Mouse (Mus musculus) MEL (cell line): ENCODE results near the gene Kansl1. TPM values are rescaled to one million over a fixed set of nuclear protein-coding genes. Genes with fewer than 3 reads are reported as not detected.

ENCODE experiments used
- DNase-seq: peaks from one replicate; pipeline ENCODE4 v3.0.0; 2011; ENCODE audit warnings: low read depth, low spot score
- H3K27ac ChIP-seq: 2 replicates; pipeline ENCODE4 v1.5.1; 2012; ENCODE audit warnings: low read depth, mild to moderate bottlenecking, control low read depth, low read length, moderate library complexity; ENCODE audit not compliant: control insufficient read depth
- H3K27me3 ChIP-seq, 2 experiments: fragments of 150-350 bp in 1 of 2; sonication (generic) in 1 of 2; 2 replicates each; pipeline ENCODE4 v1.6.1; 2012; ENCODE audit warnings: low read length in 2 of 2, mild to moderate bottlenecking in 2 of 2, improper control_type of control experiment in 1 of 2, moderate library complexity in 1 of 2; ENCODE audit not compliant: insufficient read depth in 2 of 2, control insufficient read depth in 1 of 2
- H3K36me3 ChIP-seq, 2 experiments: 2 replicates each; pipeline ENCODE4 v1.6.1; 2012 to 2014; ENCODE audit warnings: low read length in 2 of 2, improper control_type of control experiment in 1 of 2, inconsistent platforms in 1 of 2, mild to moderate bottlenecking in 1 of 2; ENCODE audit not compliant: insufficient read depth in 2 of 2, control insufficient read depth in 1 of 2
- H3K4me1 ChIP-seq, 2 experiments: fragments of 150-350 bp in 1 of 2; sonication (generic) in 1 of 2; 2 replicates each; pipeline ENCODE4 v1.6.1; 2012; ENCODE audit warnings: low read length in 2 of 2, improper control_type of control experiment in 1 of 2, mild to moderate bottlenecking in 1 of 2; ENCODE audit not compliant: insufficient read depth in 2 of 2, control insufficient read depth in 1 of 2
- H3K4me3 ChIP-seq, 2 experiments: fragments of 150-350 bp in 1 of 2; sonication (generic) in 1 of 2; 2 replicates each; pipeline ENCODE4 v1.5.1; 2012; ENCODE audit warnings: low read depth in 2 of 2, low read length in 2 of 2, mild to moderate bottlenecking in 2 of 2, moderate library complexity in 2 of 2, control low read depth in 1 of 2, improper control_type of control experiment in 1 of 2; ENCODE audit not compliant: control insufficient read depth in 1 of 2, insufficient read depth in 1 of 2
- H3K79me2 ChIP-seq: 2 replicates; pipeline ENCODE4 v1.6.1; 2012; ENCODE audit warnings: mild to moderate bottlenecking, low read length, moderate library complexity; ENCODE audit not compliant: control insufficient read depth, poor library complexity, insufficient read depth
- H3K9ac ChIP-seq: 2 replicates; pipeline ENCODE4 v1.6.1; 2012; ENCODE audit warnings: low read depth, mild to moderate bottlenecking, control low read depth, low read length, moderate library complexity; ENCODE audit not compliant: control insufficient read depth, poor library complexity, severe bottlenecking
- H3K9me3 ChIP-seq: fragments of 150-350 bp; sonication (generic); replicated peaks from 2 replicates; pipeline ENCODE4 v1.6.1; 2012; ENCODE audit warnings: mild to moderate bottlenecking, low read length, improper control_type of control experiment, moderate library complexity; ENCODE audit not compliant: insufficient read depth
- CHD1 ChIP-seq: IDR thresholded peaks from 2 replicates; pipeline ENCODE4 v1.6.1; 2012; ENCODE audit warnings: low read depth, mild to moderate bottlenecking, inconsistent platforms, low read length, improper control_type of control experiment
- CHD2 ChIP-seq: IDR thresholded peaks from 2 replicates; pipeline ENCODE4 v1.6.1; 2011; ENCODE audit warnings: low read length, improper control_type of control experiment
- CTCF ChIP-seq, 3 experiments: IDR thresholded peaks in 2 of 3; conservative IDR thresholded peaks in 1 of 3; 2 replicates each; pipeline ENCODE4 v1.5.1; 2011 to 2012; ENCODE audit warnings: low read length in 3 of 3, low read depth in 2 of 3, mild to moderate bottlenecking in 2 of 3, improper control_type of control experiment in 1 of 3, inconsistent platforms in 1 of 3, mixed read lengths in 1 of 3, moderate library complexity in 1 of 3; ENCODE audit not compliant: control insufficient read depth in 1 of 3, insufficient read depth in 1 of 3, poor library complexity in 1 of 3, severe bottlenecking in 1 of 3
- ELF1 ChIP-seq: IDR thresholded peaks from 2 replicates; pipeline ENCODE4 v1.6.1; 2014; ENCODE audit warnings: low read depth, mild to moderate bottlenecking, inconsistent platforms, low read length, improper control_type of control experiment, moderate library complexity
- EP300 ChIP-seq, 2 experiments: IDR thresholded peaks; 2 replicates each; pipeline ENCODE4 v1.6.1; 2011; ENCODE audit warnings: improper control_type of control experiment in 2 of 2, low read length in 2 of 2, low read depth in 1 of 2, mild to moderate bottlenecking in 1 of 2
- ETS1 ChIP-seq: IDR thresholded peaks from 2 replicates; pipeline ENCODE4 v1.6.1; 2012; ENCODE audit warnings: low read depth, mild to moderate bottlenecking, inconsistent platforms, low read length, improper control_type of control experiment, moderate library complexity
- GATA1 ChIP-seq: IDR thresholded peaks from 2 replicates; pipeline ENCODE4 v1.6.1; 2011; ENCODE audit warnings: low read depth, low read length, improper control_type of control experiment
- HCFC1 ChIP-seq: IDR thresholded peaks from 2 replicates; pipeline ENCODE4 v1.6.1; 2012; ENCODE audit warnings: low read depth, mild to moderate bottlenecking, inconsistent platforms, low read length, improper control_type of control experiment, moderate library complexity
- MAFK ChIP-seq: IDR thresholded peaks from 2 replicates; pipeline ENCODE4 v1.6.1; 2011; ENCODE audit warnings: low read depth, mild to moderate bottlenecking, low read length, improper control_type of control experiment, borderline replicate concordance
- MXI1 ChIP-seq: IDR thresholded peaks from 2 replicates; pipeline ENCODE4 v1.6.1; 2011; ENCODE audit warnings: mild to moderate bottlenecking, low read depth, low read length, improper control_type of control experiment
- MYB ChIP-seq: IDR thresholded peaks from 2 replicates; pipeline ENCODE4 v1.6.1; 2011; ENCODE audit warnings: mild to moderate bottlenecking, low read depth, low read length, improper control_type of control experiment
- MYC ChIP-seq: IDR thresholded peaks from 2 replicates; pipeline ENCODE4 v1.6.1; 2011; ENCODE audit warnings: low read depth, mild to moderate bottlenecking, low read length, improper control_type of control experiment, moderate library complexity
- NELFE ChIP-seq: IDR thresholded peaks from 2 replicates; pipeline ENCODE4 v1.6.1; 2011; ENCODE audit warnings: low read depth, low read length, improper control_type of control experiment
- POLR2AphosphoS2 ChIP-seq: IDR thresholded peaks from 2 replicates; pipeline ENCODE4 v1.6.1; 2011; ENCODE audit warnings: low read length, improper control_type of control experiment
- RAD21 ChIP-seq: IDR thresholded peaks from 2 replicates; pipeline ENCODE4 v1.6.1; 2011; ENCODE audit warnings: mild to moderate bottlenecking, low read depth, low read length, improper control_type of control experiment
- SIN3A ChIP-seq: IDR thresholded peaks from 2 replicates; pipeline ENCODE4 v1.6.1; 2012; ENCODE audit warnings: low read length, improper control_type of control experiment, inconsistent platforms
- TBP ChIP-seq: IDR thresholded peaks from 2 replicates; pipeline ENCODE4 v1.8.0; 2011; ENCODE audit warnings: low read depth, low read length, improper control_type of control experiment
- UBTF ChIP-seq: IDR thresholded peaks from 2 replicates; pipeline ENCODE4 v1.6.1; 2012; ENCODE audit warnings: low read depth, mild to moderate bottlenecking, inconsistent platforms, low read length, improper control_type of control experiment, moderate library complexity, borderline replicate concordance; ENCODE audit not compliant: insufficient read depth
- USF1 ChIP-seq: IDR thresholded peaks from 2 replicates; pipeline ENCODE4 v1.6.1; 2014; ENCODE audit warnings: low read depth, mild to moderate bottlenecking, inconsistent platforms, low read length, improper control_type of control experiment, moderate library complexity
- USF2 ChIP-seq, 2 experiments: IDR thresholded peaks; 2 replicates each; pipeline ENCODE4 v1.6.1; 2011 to 2012; ENCODE audit warnings: improper control_type of control experiment in 2 of 2, low read length in 2 of 2, borderline replicate concordance in 1 of 2, inconsistent platforms in 1 of 2, low read depth in 1 of 2, mild to moderate bottlenecking in 1 of 2; ENCODE audit not compliant: insufficient read depth in 1 of 2
- ZC3H11A ChIP-seq: IDR thresholded peaks from 2 replicates; pipeline ENCODE4 v1.6.1; 2012; ENCODE audit warnings: low read depth, mild to moderate bottlenecking, inconsistent platforms, low read length, improper control_type of control experiment
- ZMIZ1 ChIP-seq: IDR thresholded peaks from 2 replicates; pipeline ENCODE4 v1.6.1; 2012; ENCODE audit warnings: low read depth, mild to moderate bottlenecking, inconsistent platforms, low read length, improper control_type of control experiment, moderate library complexity
- polyA plus RNA-seq, 2 experiments: library from polyadenylated mRNA; stranded (reverse) in 1 of 2; unstranded in 1 of 2; fragments of >175 nt in 1 of 2; fragments of >200 nt in 1 of 2; gene quantifications; 2 replicates each; pipeline versions ENCODE4 v1.2.1 to v1.2.4; 2012; ENCODE audit warnings: low replicate concordance in 2 of 2, low read depth in 1 of 2; ENCODE audit not compliant: insufficient read length in 2 of 2, insufficient read depth in 1 of 2, missing spikeins in 1 of 2
- total RNA-seq: library from RNA; depleted of rRNA; stranded (reverse); fragments of 300-350 nt; gene quantifications from 2 replicates; pipeline ENCODE4 v1.2.3, GENCODE M21; 2012

The Kansl1 gene
- total and polyA plus RNA-seq, 3 experiments = 14.9 to 76.3 (median 56.4) TPM

GRCm38 (mm10) chr11:104302628-104303027 is 166.0 kb downstream of the Kansl1 start:
- peaks cover 0 to 7% of the 10 kb centered on the region in 2 experiments; a peak in 2 of 4 replicates for H3K36me3 ChIP-seq
- no peaks in the 10 kb centered on the region for H3K27me3 ChIP-seq
- TF ChIP-seq POLR2AphosphoS2 (no peak), MXI1 (no peak), USF1 (no peak), CHD1 (0 out of 2 replicates have a peak, but pooled peaks have one; percentile 72), NELFE (no peak), MYB (no peak), TBP (0 out of 2 replicates have a peak, but pooled peaks have one; percentile 44), ELF1 (no peak), GATA1 (no peak), SIN3A (peak; percentile 45; the same call in 1 of the 2 replicates), MAFK (no peak), RAD21 (no peak), EP300 (IDR thresholded peaks at IDR 0.05; ENCODE audit: low read depth in 1 of 2, low read length in 2 of 2) (peak in 1 of 2 experiments; percentile 19; a peak in 1 of 4 replicates), UBTF (no peak), ZMIZ1 (no peak), ZC3H11A (no peak), CHD2 (no peak), HCFC1 (no peak)
- no peaks in the 10 kb centered on the region for H3K79me2 ChIP-seq
- H3K4me1 ChIP-seq = peaks cover 4 to 18% of the 10 kb centered on the region in 2 experiments
- no peaks in the 10 kb centered on the region for H3K9me3 ChIP-seq
- H3K27ac ChIP-seq = no peak overlapping the region
- H3K9ac ChIP-seq = peak overlapping the region; percentile 4
- peak; percentile 64 for DNase-seq
- H3K4me3 ChIP-seq = peak overlapping the region; percentile 17 to 47

GRCm38 (mm10) chr11:104297671-104298070 is 171.0 kb downstream of the Kansl1 start:
- H3K79me2 ChIP-seq = no peaks in the 10 kb centered on the region
- TF ChIP-seq ZC3H11A = no peak
- no peak for TF ChIP-seq MYC
- TF ChIP-seq CTCF (IDR thresholded peaks at IDR 0.05 in 2 of 3, conservative IDR thresholded peaks at IDR 0.05 in 1 of 3; ENCODE audit: control insufficient read depth in 1 of 3, insufficient read depth in 1 of 3, low read depth in 2 of 3, low read length in 3 of 3, poor library complexity in 1 of 3, severe bottlenecking in 1 of 3) = no peak
- no peak for TF ChIP-seq USF2 (IDR thresholded peaks at IDR 0.05; ENCODE audit: borderline replicate concordance in 1 of 2, insufficient read depth in 1 of 2, low read depth in 1 of 2, low read length in 2 of 2)
- TF ChIP-seq MXI1 = no peak
- TF ChIP-seq ETS1 = no peak
- TF ChIP-seq EP300 (IDR thresholded peaks at IDR 0.05; ENCODE audit: low read depth in 1 of 2, low read length in 2 of 2) = no peak
- no peak for TF ChIP-seq TBP
- TF ChIP-seq, all 39 proteins: peak for 0
- peaks cover 19 to 43% of the 10 kb centered on the region in 2 experiments for H3K4me1 ChIP-seq
- no peak overlapping the region for H3K27ac ChIP-seq
- no peaks in the 10 kb centered on the region for H3K27me3 ChIP-seq
- DNase-seq = no peak
- no peak overlapping the region for H3K9ac ChIP-seq
- H3K9me3 ChIP-seq = no peaks in the 10 kb centered on the region
- peaks cover 0 to 31% of the 10 kb centered on the region in 2 experiments; a peak in 2 of 4 replicates for H3K36me3 ChIP-seq
- no peak overlapping the region for H3K4me3 ChIP-seq
